Mouse (Mus musculus) frontal cortex, postnatal 10 days (tissue): Measurements from ENCODE around the gene Zfp839.
A peak's percentile ranks its signal among the peaks of the same experiment; 100 is the strongest.

Experiments used
- DNase-seq, 2 experiments: peaks; one replicate each; pipeline ENCODE4 v3.0.0; 2022; ENCODE audit warnings: low spot score in 2 of 2, mixed read lengths in 1 of 2

Gene Zfp839

DNA sequence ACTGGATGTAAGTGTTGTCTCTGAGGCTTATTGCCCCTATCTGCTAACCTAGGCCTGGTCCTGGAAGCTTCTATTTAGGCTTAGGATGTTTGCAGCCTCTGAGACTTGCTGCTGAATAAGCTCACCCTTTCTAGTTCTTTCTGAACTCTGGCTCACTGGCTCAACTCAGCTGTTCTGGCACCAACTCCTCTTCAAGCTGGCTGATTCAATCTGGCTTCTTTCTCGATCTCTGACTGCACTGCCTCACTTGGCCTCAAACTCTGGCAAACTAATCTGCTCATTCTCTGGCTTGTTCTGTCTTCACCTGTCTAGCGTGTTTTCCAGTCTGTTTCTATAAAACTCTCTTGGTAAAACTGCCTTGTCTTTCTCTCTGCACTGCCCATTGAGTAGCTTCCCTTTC is 25.3 kb downstream of the Zfp839 start:
- DNase-seq = no peak

- no peak for DNase-seq
Measured at GRCm38 (mm10) chr12:110882291-110882690, 32.2 kb downstream of the Zfp839 start.

GRCm38 (mm10) chr12:110885251-110885650 is 35.2 kb downstream of the Zfp839 start:
- no peak for DNase-seq

- DNase-seq = no peak
Measured at GRCm38 (mm10) chr12:110888106-110888505, 38.1 kb downstream of the Zfp839 start.

DNA sequence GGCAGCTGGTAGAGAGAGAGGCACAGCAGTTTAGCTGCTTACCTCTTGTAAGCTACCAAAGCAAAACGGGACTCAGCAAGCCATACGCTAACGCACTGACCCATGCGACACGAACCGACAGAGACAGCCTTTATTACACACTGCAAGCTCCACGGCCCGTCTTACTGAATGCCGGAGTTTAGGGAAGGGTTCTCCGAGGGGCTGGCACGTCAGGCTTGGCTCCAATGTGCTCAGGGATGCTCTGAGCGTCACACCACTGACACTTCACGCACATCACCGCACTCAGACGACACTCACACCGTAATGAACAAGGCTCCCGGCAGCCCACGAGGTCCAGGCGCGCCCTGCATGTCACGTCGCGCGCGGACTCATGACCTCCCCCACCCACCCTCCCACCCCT is 38.6 kb downstream of the Zfp839 start:
- DNase-seq = no peak

GRCm38 (mm10) chr12:110889036-110890020 is 39.3 kb downstream of the Zfp839 start, which contains the start of the genes Cinp and Tecpr2:
TSS of gene Cinp (minus strand) at chr12:110889145.
TSS of gene Tecpr2 (plus strand) at chr12:110889264.
- DNase-seq = peak; percentile 95 to 96

DNA sequence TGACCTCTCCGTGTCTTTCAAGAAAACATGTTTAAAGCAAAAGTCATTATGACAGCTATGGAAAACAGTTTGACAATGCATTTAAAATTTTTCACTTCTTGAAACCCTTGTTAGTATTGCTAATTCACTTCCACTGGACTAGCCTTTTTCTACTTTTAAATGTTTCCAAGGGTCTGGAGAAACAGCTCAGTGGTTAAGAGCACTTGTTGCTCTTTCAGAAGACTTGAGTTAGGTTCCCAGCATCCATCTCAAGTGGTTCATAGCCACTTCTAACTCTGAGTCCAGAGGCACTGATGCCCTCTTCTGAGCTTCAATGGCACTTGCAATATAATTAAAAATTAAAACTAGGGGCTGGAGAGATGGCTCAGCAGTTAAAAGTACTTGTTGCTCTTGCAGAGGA is 41.8 kb downstream of the Zfp839 start:
- no peak for DNase-seq

DNA sequence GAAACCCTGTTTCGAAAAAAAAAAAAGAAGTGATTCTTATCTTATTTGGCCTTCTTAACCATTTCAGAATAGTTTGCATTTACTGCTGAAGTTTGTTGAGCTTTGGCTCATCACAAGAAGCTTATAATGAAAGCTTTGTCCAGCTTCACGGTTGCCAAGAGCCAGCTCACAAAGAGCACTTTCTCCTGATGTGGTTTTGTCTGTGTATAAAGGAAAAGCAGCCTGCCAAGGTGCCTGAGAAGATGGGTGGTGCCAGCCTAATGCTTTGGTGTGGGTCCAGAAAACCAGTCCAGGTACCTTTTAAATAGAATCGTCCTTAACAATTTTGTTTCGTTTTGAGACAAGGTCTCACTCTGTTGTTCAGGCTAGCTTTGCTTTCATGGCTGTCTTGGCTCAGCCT is 52.1 kb downstream of the Zfp839 start:
- no peak for DNase-seq

GRCm38 (mm10) chr12:110903536-110903935 is 53.5 kb downstream of the Zfp839 start:
- no peak for DNase-seq

DNA sequence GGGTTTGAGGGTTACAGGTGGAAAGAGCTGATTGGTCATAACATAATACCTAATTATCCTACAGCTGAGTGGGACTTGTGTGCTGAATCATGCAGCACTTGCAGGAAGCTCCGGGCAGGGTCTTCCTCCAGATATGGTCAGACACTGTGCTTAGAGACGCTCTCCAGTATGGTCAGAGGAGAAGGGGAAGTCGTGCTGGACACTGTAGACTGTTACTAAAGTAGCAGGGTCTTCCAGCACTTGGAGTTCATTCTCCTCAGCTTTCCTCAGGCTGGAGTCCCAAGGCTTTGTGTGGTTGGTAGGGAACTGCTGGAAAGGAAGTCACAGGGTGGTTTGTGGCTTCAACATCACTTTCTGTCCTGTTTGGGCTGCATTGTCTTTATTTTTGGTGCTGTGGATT is 57.8 kb downstream of the Zfp839 start:
- no peak for DNase-seq

- DNase-seq = no peak
Measured at GRCm38 (mm10) chr12:110909962-110910361, 59.9 kb downstream of the Zfp839 start.

DNA sequence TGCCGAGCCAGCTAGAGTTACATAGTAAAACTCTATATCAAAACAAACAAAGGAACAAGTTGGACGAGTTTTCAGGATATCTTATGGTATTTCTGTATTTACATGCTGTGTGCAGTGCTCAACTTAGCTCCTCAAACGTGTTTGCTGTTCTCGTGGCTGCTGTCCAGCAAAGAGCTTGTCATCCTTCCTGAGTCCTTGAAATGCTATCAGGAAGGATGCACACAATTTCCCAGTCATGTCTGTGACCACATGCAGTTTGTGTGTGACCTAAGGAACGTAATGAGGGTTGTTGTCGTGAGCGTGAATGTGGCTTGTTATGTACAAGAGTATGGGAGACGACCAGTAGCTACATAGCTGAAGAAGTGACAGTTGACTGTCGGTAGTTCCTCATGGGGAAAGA is 65.7 kb downstream of the Zfp839 start:
- DNase-seq = no peak
